Mouse (Mus musculus) midbrain, embryonic 16.5 days (tissue): ENCODE data around the gene Dnajb14. TPM values are rescaled to one million over a fixed set of nuclear protein-coding genes. Genes with fewer than 3 reads are reported as not detected.

Experiments used
- ATAC-seq: fragments of 200-750 bp; cut with Nextera tagmentation; 2 replicates; pipeline ENCODE4 v1.8.0; 2017; ENCODE audit warnings: moderate TSS enrichment
- H3K27ac ChIP-seq: fragments of 300-500 bp; sonication (generic); 2 replicates; pipeline ENCODE4 v1.5.1; 2014; ENCODE audit warnings: mild to moderate bottlenecking, low read length, mixed read lengths
- H3K27me3 ChIP-seq: fragments of 300-500 bp; sonication (generic); 2 replicates; pipeline ENCODE4 v1.6.1; 2014; ENCODE audit warnings: low read depth, low read length, mixed read lengths; ENCODE audit not compliant: control insufficient read depth, insufficient read depth
- H3K36me3 ChIP-seq: fragments of 300-500 bp; sonication (generic); 2 replicates; pipeline ENCODE4 v1.6.1; 2014; ENCODE audit warnings: mild to moderate bottlenecking, low read length, moderate library complexity, mixed read lengths; ENCODE audit not compliant: control insufficient read depth, insufficient read depth
- H3K4me1 ChIP-seq: fragments of 300-500 bp; sonication (generic); 2 replicates; pipeline ENCODE4 v1.6.1; 2014; ENCODE audit warnings: mild to moderate bottlenecking, low read length, mixed read lengths; ENCODE audit not compliant: control insufficient read depth, insufficient read depth
- H3K4me2 ChIP-seq: fragments of 300-500 bp; sonication (generic); 2 replicates; pipeline ENCODE4 v1.6.1; 2014; ENCODE audit warnings: mild to moderate bottlenecking, low read length, mixed read lengths
- H3K4me3 ChIP-seq: fragments of 300-500 bp; sonication (generic); 2 replicates; pipeline ENCODE4 v1.5.1; 2014; ENCODE audit warnings: low read depth, mild to moderate bottlenecking, low read length, moderate library complexity, mixed read lengths
- H3K9ac ChIP-seq: fragments of 300-500 bp; sonication (generic); 2 replicates; pipeline ENCODE4 v1.6.1; 2014; ENCODE audit warnings: low read depth, low read length, mixed read lengths
- H3K9me3 ChIP-seq: fragments of 300-500 bp; sonication (generic); replicated peaks from 2 replicates; pipeline ENCODE4 v1.6.1; 2014; ENCODE audit warnings: mild to moderate bottlenecking, low read length, mixed read lengths; ENCODE audit not compliant: control insufficient read depth, poor library complexity, severe bottlenecking
- WGBS: fragments of 180-500 bp; shearing (Covaris S2); extraction: QIAGEN DNeasy Blood & Tissue Kit; methylation state at CpG from one replicate; pipeline ENCODE4 v1.1.7; 2014; 5-methylcytosine and 5-hydroxymethylcytosine counted together
- polyA plus RNA-seq: library from polyadenylated mRNA; unstranded; fragments of >200 nt; fragmentation: Nextera tagmentation; extraction: Ambion mirVana; gene quantifications from 2 replicates; pipeline ENCODE4 v1.2.1, GENCODE M21; 2015

The Dnajb14 gene
- polyA plus RNA-seq, 1 experiment from 2014 or later, result 14.3 TPM

GRCm38 (mm10) chr3:137951819-137952218 lies 84.3 kb downstream of the Dnajb14 start:
- WGBS, result 37% methylated on average over 7 of the region's 7 CpGs

GRCm38 (mm10) chr3:137952225-137952913 lies 84.9 kb downstream of the Dnajb14 start:
- H3K9ac ChIP-seq, result no peak overlapping the region

More at GRCm38 (mm10) chr3:137951819-137952218, 84.3 kb downstream of the Dnajb14 start:
- Histone ChIP-seq H3K9ac (no peak overlapping the region), H3K27ac (peak overlapping the region; percentile 72), H3K36me3 (no peaks in the 10 kb centered on the region), H3K4me1 (peaks cover 11% of the 10 kb centered on the region), H3K27me3 (no peaks in the 10 kb centered on the region), H3K4me2 (no peak overlapping the region), H3K9me3 (no peaks in the 10 kb centered on the region), H3K4me3 (no peak overlapping the region)
- ATAC-seq, result no peak

GRCm38 (mm10) chr3:137952914-137953880 lies 85.7 kb downstream of the Dnajb14 start:
- peak overlapping the region; percentile 72 for H3K27ac ChIP-seq
- WGBS, result 59% methylated on average over 14 of the region's 14 CpGs
- H3K27me3 ChIP-seq, result no peaks in the 10 kb centered on the region
- H3K36me3 ChIP-seq, result no peaks in the 10 kb centered on the region
- H3K9me3 ChIP-seq, result no peaks in the 10 kb centered on the region
- 0 out of 2 replicates have a peak overlapping the region, but pooled peaks have one; percentile 17 for H3K9ac ChIP-seq
- H3K4me3 ChIP-seq, result no peak overlapping the region
- H3K4me2 ChIP-seq, result peak overlapping the region; percentile 32
- H3K4me1 ChIP-seq, result peaks cover 11% of the 10 kb centered on the region
- ATAC-seq, result peak; percentile 96

More at GRCm38 (mm10) chr3:137952225-137952913, 84.9 kb downstream of the Dnajb14 start:
- Histone ChIP-seq H3K4me3 (no peak overlapping the region), H3K4me2 (peak overlapping the region; percentile 32; the same call in 1 of the 2 replicates), H3K36me3 (no peaks in the 10 kb centered on the region), H3K27ac (peak overlapping the region; percentile 72), H3K4me1 (peaks cover 11% of the 10 kb centered on the region), H3K9me3 (no peaks in the 10 kb centered on the region), H3K27me3 (no peaks in the 10 kb centered on the region)
- WGBS, result 73% methylated on average over 4 of the region's 4 CpGs
- ATAC-seq, result peak; percentile 76

- 0 out of 2 replicates have a peak overlapping the region, but pooled peaks have one; percentile 5 for H3K4me2 ChIP-seq
- no peak overlapping the region for H3K9ac ChIP-seq
- no peak overlapping the region for H3K4me3 ChIP-seq
- H3K4me1 ChIP-seq, result peaks cover 11% of the 10 kb centered on the region
- 57% methylated on average over 23 of the region's 23 CpGs for WGBS
- no peak for ATAC-seq
- H3K27ac ChIP-seq, result no peak overlapping the region
- no peaks in the 10 kb centered on the region for H3K36me3 ChIP-seq
- no peaks in the 10 kb centered on the region for H3K27me3 ChIP-seq
- H3K9me3 ChIP-seq, result no peaks in the 10 kb centered on the region
Measured at GRCm38 (mm10) chr3:137954256-137954916, 86.9 kb downstream of the Dnajb14 start.

- no peaks in the 10 kb centered on the region for H3K36me3 ChIP-seq
- H3K27ac ChIP-seq, result no peak overlapping the region
- no peaks in the 10 kb centered on the region for H3K27me3 ChIP-seq
- no peaks in the 10 kb centered on the region for H3K9me3 ChIP-seq
- no peak overlapping the region for H3K4me3 ChIP-seq
- 29% methylated on average over 16 of the region's 16 CpGs for WGBS
- ATAC-seq, result no peak
- H3K4me1 ChIP-seq, result peaks cover 11% of the 10 kb centered on the region
- peak overlapping the region; percentile 17; the same call in 1 of the 2 replicates for H3K4me2 ChIP-seq
- no peak overlapping the region for H3K9ac ChIP-seq
Measured at GRCm38 (mm10) chr3:137955560-137956081, 88.1 kb downstream of the Dnajb14 start.

- H3K27me3 ChIP-seq, result no peaks in the 10 kb centered on the region
- no peaks in the 10 kb centered on the region for H3K9me3 ChIP-seq
- H3K4me1 ChIP-seq, result peaks cover 6% of the 10 kb centered on the region
- no peak overlapping the region for H3K27ac ChIP-seq
- no peak overlapping the region for H3K4me2 ChIP-seq
- no peak overlapping the region for H3K9ac ChIP-seq
- no peak for ATAC-seq
- no peaks in the 10 kb centered on the region for H3K36me3 ChIP-seq
- 87% methylated on average over 9 of the region's 9 CpGs for WGBS
- H3K4me3 ChIP-seq, result no peak overlapping the region
Measured at GRCm38 (mm10) chr3:137957864-137958263, 90.4 kb downstream of the Dnajb14 start.

- 95% methylated on average over 4 of the region's 4 CpGs for WGBS
- Histone ChIP-seq H3K9me3 (no peaks in the 10 kb centered on the region), H3K4me1 (peaks cover 1% of the 10 kb centered on the region), H3K27me3 (no peaks in the 10 kb centered on the region), H3K9ac (no peak overlapping the region), H3K27ac (no peak overlapping the region), H3K4me2 (no peak overlapping the region), H3K36me3 (no peaks in the 10 kb centered on the region), H3K4me3 (no peak overlapping the region)
- no peak for ATAC-seq
Measured at GRCm38 (mm10) chr3:137958352-137958751, 90.9 kb downstream of the Dnajb14 start.

- Histone ChIP-seq H3K4me3 (no peak overlapping the region), H3K27ac (no peak overlapping the region), H3K4me1 (0 out of 2 replicates have a peak, but pooled peaks cover 3% of the 10 kb centered on the region), H3K9ac (no peak overlapping the region), H3K4me2 (no peak overlapping the region), H3K27me3 (no peaks in the 10 kb centered on the region), H3K9me3 (no peaks in the 10 kb centered on the region), H3K36me3 (no peaks in the 10 kb centered on the region)
- WGBS, result 81% methylated on average over 4 of the region's 4 CpGs
- ATAC-seq, result no peak
Measured at GRCm38 (mm10) chr3:137959456-137959855, 92.0 kb downstream of the Dnajb14 start.
